Mouse (Mus musculus): ENCODE data around the gene Lrmp. TPM values are rescaled to one million over a fixed set of nuclear protein-coding genes. Genes with fewer than 3 reads are reported as not detected.

The Lrmp gene
- polyA plus RNA-seq, 1 experiment from 2014 or later: 3.9 TPM

GRCm38 (mm10) chr6:145114561-145114960 lies 892 bp upstream of the Lrmp start:
- Histone ChIP-seq H3K27me3 (replicated peaks; ENCODE audit: insufficient read depth, low read length) (no peaks in the 10 kb centered on the region), H3K4me2 (replicated peaks; ENCODE audit: low read depth, low read length) (no peak overlapping the region), H3K9me3 (ENCODE audit: low read length) (no peaks in the 10 kb centered on the region), H3K27ac (ENCODE audit: low read length) (no peak overlapping the region), H3K9ac (replicated peaks; ENCODE audit: low read depth) (no peak overlapping the region), H3K4me1 (ENCODE audit: insufficient read depth, low read depth, low read length) (no peaks in the 10 kb centered on the region), H3K36me3 (ENCODE audit: insufficient read depth, low read length) (no peaks in the 10 kb centered on the region), H3K4me3 (ENCODE audit: low read depth, low read length) (no peak overlapping the region)
- DNase-seq (ENCODE audit: low spot score): no peak
- TF ChIP-seq CTCF (IDR thresholded peaks at IDR 0.05) (no peak), EP300 (IDR thresholded peaks at IDR 0.05) (no peak)
- 70% methylated on average over 2 of the region's 2 CpGs for WGBS
- no peak for ATAC-seq

GRCm38 (mm10) chr6:145116098-145116672 lies 732 bp downstream of the Lrmp start:
- DNase-seq (ENCODE audit: low spot score) (no peak), ATAC-seq (no peak)
- H3K4me2 ChIP-seq (replicated peaks; ENCODE audit: low read depth, low read length): no peak overlapping the region
- H3K9ac ChIP-seq (replicated peaks; ENCODE audit: low read depth): no peak overlapping the region
- no peaks in the 10 kb centered on the region for H3K9me3 ChIP-seq (ENCODE audit: low read length)
- H3K27me3 ChIP-seq (replicated peaks; ENCODE audit: insufficient read depth, low read length): no peaks in the 10 kb centered on the region
- H3K27ac ChIP-seq (ENCODE audit: low read length): no peak overlapping the region
- H3K4me3 ChIP-seq (ENCODE audit: low read depth, low read length): no peak overlapping the region
- H3K4me1 ChIP-seq (ENCODE audit: insufficient read depth, low read depth, low read length): no peaks in the 10 kb centered on the region
- WGBS: 18% methylated on average over 4 of the region's 4 CpGs
- no peak for TF ChIP-seq EP300 (IDR thresholded peaks at IDR 0.05)
- TF ChIP-seq CTCF (IDR thresholded peaks at IDR 0.05): no peak
- H3K36me3 ChIP-seq (ENCODE audit: insufficient read depth, low read length): no peaks in the 10 kb centered on the region

GRCm38 (mm10) chr6:145120086-145120485 lies 4.6 kb downstream of the Lrmp start:
- no peak overlapping the region for H3K27ac ChIP-seq (ENCODE audit: low read length)
- WGBS: 64% methylated on average over 2 of the region's 2 CpGs

GRCm38 (mm10) chr6:145120787-145121589 lies 5.5 kb downstream of the Lrmp start:
- peak; percentile 55 for DNase-seq (ENCODE audit: low spot score)
- TF ChIP-seq EP300 (IDR thresholded peaks at IDR 0.05): peak; percentile 2; the same call in 1 of the 2 replicates
- no peak for TF ChIP-seq CTCF (IDR thresholded peaks at IDR 0.05)
- no peaks in the 10 kb centered on the region for H3K36me3 ChIP-seq (ENCODE audit: insufficient read depth, low read length)
- H3K27me3 ChIP-seq (replicated peaks; ENCODE audit: insufficient read depth, low read length): no peaks in the 10 kb centered on the region
- H3K4me2 ChIP-seq (replicated peaks; ENCODE audit: low read depth, low read length): peak overlapping the region; percentile 45
- H3K27ac ChIP-seq (ENCODE audit: low read length): no peak overlapping the region
- no peak overlapping the region for H3K9ac ChIP-seq (replicated peaks; ENCODE audit: low read depth)
- 22% methylated on average over 18 of the region's 18 CpGs for WGBS
- no peaks in the 10 kb centered on the region for H3K9me3 ChIP-seq (ENCODE audit: low read length)
- H3K4me3 ChIP-seq (ENCODE audit: low read depth, low read length): peak overlapping the region; percentile 14; the same call in 1 of the 2 replicates
- ATAC-seq: peak; percentile 57
- H3K4me1 ChIP-seq (ENCODE audit: insufficient read depth, low read depth, low read length): no peaks in the 10 kb centered on the region

More at GRCm38 (mm10) chr6:145120086-145120485, 4.6 kb downstream of the Lrmp start:
- no peak overlapping the region for H3K9ac ChIP-seq (replicated peaks; ENCODE audit: low read depth)
- no peaks in the 10 kb centered on the region for H3K4me1 ChIP-seq (ENCODE audit: insufficient read depth, low read depth, low read length)
- ATAC-seq (no peak), DNase-seq (ENCODE audit: low spot score) (no peak)
- no peaks in the 10 kb centered on the region for H3K27me3 ChIP-seq (replicated peaks; ENCODE audit: insufficient read depth, low read length)
- no peak overlapping the region for H3K4me3 ChIP-seq (ENCODE audit: low read depth, low read length)
- no peaks in the 10 kb centered on the region for H3K36me3 ChIP-seq (ENCODE audit: insufficient read depth, low read length)
- H3K9me3 ChIP-seq (ENCODE audit: low read length): no peaks in the 10 kb centered on the region
- no peak overlapping the region for H3K4me2 ChIP-seq (replicated peaks; ENCODE audit: low read depth, low read length)
- no peak for TF ChIP-seq EP300 (IDR thresholded peaks at IDR 0.05)
- no peak for TF ChIP-seq CTCF (IDR thresholded peaks at IDR 0.05)

GRCm38 (mm10) chr6:145121590-145122420 lies 6.4 kb downstream of the Lrmp start:
- Histone ChIP-seq H3K27me3 (replicated peaks; ENCODE audit: insufficient read depth, low read length) (no peaks in the 10 kb centered on the region), H3K36me3 (ENCODE audit: insufficient read depth, low read length) (no peaks in the 10 kb centered on the region), H3K9me3 (ENCODE audit: low read length) (no peaks in the 10 kb centered on the region), H3K9ac (replicated peaks; ENCODE audit: low read depth) (no peak overlapping the region), H3K4me2 (replicated peaks; ENCODE audit: low read depth, low read length) (0 out of 2 replicates have a peak overlapping the region, but pooled peaks have one; percentile 45), H3K27ac (ENCODE audit: low read length) (no peak overlapping the region), H3K4me1 (ENCODE audit: insufficient read depth, low read depth, low read length) (no peaks in the 10 kb centered on the region), H3K4me3 (ENCODE audit: low read depth, low read length) (no peak overlapping the region)
- ATAC-seq (0 out of 2 replicates have a peak, but pooled peaks have one; percentile 36), DNase-seq (ENCODE audit: low spot score) (peak; percentile 39)
- no peak for TF ChIP-seq EP300 (IDR thresholded peaks at IDR 0.05)
- TF ChIP-seq CTCF (IDR thresholded peaks at IDR 0.05): no peak
- 63% methylated on average over 21 of the region's 21 CpGs for WGBS
